Mouse (Mus musculus) gonadal fat pad, adult 2 months (tissue): ENCODE data around the gene Snai1. TPM values are rescaled to one million over a fixed set of nuclear protein-coding genes. Genes with fewer than 3 reads are reported as not detected.
A peak's percentile ranks its signal among the peaks of the same experiment; 100 is the strongest.

ENCODE experiments used
- DNase-seq: peaks from one replicate; pipeline ENCODE4 v3.0.0-alpha.2; 2012; ENCODE audit warnings: low read depth
- polyA plus RNA-seq: library from polyadenylated mRNA; depleted of rRNA; stranded (reverse); fragments of >200 nt; gene quantifications from 2 replicates; pipeline ENCODE4 v1.2.3, GENCODE M21; 2012

The Snai1 gene
- polyA plus RNA-seq, 1 experiment, result 10.0 TPM

GRCm38 (mm10) chr2:167551342-167551920 lies 13.4 kb downstream of the Snai1 start:
- DNase-seq, result no peak

- DNase-seq, result no peak
Observed at GRCm38 (mm10) chr2:167552292-167552691, 14.3 kb downstream of the Snai1 start.

GRCm38 (mm10) chr2:167552927-167553402 lies 15.0 kb downstream of the Snai1 start:
- DNase-seq, result no peak

DNA sequence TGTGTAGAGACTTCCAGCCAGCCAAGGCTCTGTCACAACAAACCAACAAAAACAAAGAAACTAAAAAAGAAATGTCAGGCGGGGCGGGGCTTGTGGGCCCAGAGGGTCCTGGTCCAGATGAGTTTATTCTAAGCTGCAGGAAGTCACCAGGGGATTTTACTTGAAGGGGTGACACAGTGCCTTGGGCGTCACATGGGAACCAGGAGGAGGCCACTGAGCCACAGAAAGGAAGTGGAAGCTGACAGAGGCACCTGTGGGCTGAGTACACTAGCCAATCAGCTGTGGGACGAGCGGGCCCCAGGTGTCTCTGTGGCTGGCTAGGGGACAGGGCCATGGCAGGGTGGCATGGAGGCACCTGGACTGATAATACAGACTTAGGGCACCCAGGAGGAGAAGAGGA lies 17.8 kb downstream of the Snai1 start:
- DNase-seq, result no peak

DNA sequence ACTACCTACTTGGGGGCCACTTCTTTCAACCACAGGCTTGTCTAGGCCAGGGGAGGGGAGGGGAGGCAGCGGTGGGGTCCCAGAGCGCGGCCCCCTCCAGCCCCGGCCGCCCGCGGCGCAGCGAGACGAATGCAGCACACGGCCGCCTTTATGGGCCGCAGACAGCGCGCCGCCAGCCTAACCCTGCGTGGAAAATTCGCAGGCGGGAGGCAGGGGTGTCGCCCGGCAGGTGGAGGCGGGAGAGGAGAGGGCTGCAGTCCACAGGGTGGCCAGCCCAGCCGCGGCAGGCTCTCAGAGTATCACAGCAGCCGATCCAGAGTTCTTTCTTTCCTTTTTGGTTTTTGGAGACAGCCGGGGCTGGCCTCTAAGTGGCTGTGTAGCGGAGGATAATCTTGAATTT lies 21.4 kb downstream of the Snai1 start:
- DNase-seq, result no peak

GRCm38 (mm10) chr2:167562101-167562500 lies 24.1 kb downstream of the Snai1 start:
- DNase-seq, result no peak

- no peak for DNase-seq
Observed at GRCm38 (mm10) chr2:167563035-167563434, 25.0 kb downstream of the Snai1 start.

DNA sequence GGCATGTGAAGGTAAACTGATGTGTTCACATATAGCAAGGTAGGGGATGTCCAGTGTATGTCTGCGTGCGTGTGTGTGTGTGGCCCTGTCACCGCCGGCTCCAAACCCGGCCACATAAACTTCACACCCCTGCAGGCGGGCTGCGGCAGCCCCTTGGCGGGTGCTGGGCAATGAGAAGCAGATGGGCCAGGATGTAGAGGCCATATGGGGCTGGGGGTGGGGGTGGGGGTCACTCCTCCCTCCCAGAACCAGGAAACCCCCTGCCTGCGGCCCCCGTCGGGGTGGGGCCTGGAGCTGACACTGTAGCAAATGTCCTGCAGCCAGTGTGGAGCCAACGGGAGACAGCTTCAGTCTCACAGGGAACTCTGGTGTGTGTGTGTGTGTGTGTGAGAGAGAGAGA lies 25.7 kb downstream of the Snai1 start:
- no peak for DNase-seq

- DNase-seq, result no peak
Observed at GRCm38 (mm10) chr2:167564551-167565311, 26.7 kb downstream of the Snai1 start.

GRCm38 (mm10) chr2:167565312-167565656 lies 27.3 kb downstream of the Snai1 start:
- DNase-seq, result no peak

DNA sequence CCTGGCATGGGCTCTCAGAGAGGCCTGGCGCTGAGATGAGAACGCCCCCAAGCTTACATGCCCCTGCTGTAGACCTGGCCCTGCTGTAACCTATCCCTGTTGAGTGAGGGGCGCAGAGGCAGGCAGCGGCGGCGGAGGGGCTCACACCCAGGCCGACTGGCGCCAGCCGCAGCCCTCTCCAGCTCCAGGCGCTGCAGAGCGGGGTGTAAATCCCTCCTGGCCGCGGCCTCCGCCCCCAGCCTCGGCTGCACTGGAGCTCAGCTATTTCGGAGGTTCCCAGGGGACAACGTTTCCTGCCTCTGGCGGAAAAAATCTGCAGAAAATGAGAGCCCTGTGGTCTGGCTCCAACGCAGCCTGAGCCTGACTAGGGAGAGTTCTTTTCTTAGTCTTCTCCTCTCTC lies 27.7 kb downstream of the Snai1 start:
- DNase-seq, result no peak

GRCm38 (mm10) chr2:167568112-167568511 lies 30.1 kb downstream of the Snai1 start:
- no peak for DNase-seq

DNA sequence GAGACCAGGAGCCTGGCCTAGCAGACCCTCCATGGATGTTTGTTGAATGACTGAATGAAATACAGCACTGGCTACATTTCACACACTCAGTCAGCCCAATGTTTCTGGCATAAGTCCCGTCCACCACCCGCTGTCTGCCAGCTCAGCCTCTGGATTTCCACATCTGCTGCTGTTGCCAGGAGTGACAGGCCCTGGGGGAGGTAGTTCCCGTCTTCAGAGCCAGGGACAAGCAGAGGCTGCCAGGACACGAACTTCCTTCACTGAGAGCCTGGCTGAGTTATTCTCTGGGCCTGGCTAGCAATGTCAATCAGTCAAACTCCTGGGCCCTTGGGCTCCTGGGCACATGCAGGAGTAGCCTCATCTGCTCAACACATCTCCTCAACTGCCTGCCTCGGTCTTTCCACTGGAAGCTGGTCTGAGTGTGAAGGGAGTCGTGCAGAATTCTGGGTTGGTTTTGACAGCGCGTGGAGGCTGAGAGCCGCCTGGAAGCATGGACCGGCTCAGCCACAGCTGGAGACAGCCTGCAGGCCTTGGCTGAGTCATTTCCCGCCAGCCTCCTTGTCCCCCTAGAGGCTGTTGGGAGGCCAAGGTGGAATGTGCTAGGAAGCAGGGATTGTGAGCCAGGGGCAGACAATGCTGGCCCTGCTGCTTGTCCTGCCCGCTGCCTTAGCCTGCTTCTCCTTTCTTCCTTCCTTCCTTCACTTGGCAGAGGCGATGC lies 32.1 kb downstream of the Snai1 start:
- DNase-seq, result peak; percentile 73

DNA sequence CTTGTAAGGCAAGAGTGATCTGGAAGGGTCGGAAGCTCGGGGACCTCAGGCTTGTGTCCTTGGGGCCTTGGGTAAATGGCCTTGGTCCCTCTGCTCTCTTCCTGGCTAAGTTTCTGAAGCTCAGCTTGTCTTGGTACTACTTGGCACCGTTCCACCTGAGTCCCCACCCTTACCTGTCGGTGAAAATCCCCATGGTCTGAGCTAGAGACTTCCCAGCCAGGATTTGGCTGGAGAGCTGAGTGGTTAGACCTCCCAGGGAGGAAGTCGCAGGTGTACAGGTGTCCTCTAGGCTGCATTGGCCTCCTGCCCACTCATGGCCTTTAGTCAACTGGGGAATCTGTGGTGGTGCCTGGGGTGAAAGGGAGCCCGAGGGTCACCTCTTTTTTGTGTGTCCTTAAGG lies 32.8 kb downstream of the Snai1 start:
- DNase-seq, result no peak

GRCm38 (mm10) chr2:167571442-167572220 lies 33.6 kb downstream of the Snai1 start:
- DNase-seq, result no peak

- DNase-seq, result no peak
Observed at GRCm38 (mm10) chr2:167574814-167575213, 36.8 kb downstream of the Snai1 start.

- DNase-seq, result no peak
Observed at GRCm38 (mm10) chr2:167575581-167575980, 37.6 kb downstream of the Snai1 start.

DNA sequence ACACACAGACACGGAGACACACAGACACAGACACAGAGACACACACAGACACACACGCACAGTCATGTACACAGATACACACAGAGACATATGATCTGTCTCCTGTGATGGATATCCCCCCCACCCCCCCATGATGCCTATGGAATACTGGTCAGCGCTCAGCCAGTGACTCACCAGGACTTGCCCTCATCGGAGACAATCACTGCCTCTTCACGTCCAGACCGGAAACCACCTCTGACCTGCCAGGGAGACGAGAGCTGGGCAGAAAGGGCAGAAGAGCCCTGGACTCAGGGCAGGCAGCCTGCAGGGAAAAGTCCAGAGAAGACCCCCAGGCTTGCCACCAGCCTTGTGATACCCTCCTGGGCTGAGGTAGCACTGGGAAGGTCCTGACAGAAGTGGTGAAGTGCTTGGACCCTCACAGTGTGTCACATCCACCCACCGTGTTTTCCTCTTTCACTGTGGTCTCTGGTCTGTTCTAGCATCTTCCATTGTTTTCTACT lies 38.2 kb downstream of the Snai1 start:
- DNase-seq, result no peak

GRCm38 (mm10) chr2:167577186-167577785 lies 39.3 kb downstream of the Snai1 start:
- DNase-seq, result no peak

DNA sequence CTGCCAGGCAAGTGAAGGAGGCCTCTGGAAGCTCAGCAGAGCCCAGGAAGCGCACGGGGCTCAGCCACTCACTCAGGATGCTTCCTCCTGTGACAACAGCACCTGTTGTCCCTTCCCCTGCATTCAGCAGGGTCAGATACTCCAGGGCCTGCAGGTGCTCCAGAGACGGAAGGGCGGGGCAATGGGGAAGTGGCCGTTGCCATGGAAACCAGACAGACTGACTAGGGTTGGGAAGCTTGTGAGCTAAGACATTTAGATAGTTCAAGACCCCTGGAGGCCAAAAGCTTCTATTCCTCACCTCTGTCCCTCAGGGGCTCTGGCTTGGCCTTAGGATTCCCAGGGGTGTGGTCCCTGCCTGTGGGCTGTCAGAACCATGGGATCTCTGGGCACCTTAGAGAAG lies 40.5 kb downstream of the Snai1 start:
- DNase-seq, result no peak

DNA sequence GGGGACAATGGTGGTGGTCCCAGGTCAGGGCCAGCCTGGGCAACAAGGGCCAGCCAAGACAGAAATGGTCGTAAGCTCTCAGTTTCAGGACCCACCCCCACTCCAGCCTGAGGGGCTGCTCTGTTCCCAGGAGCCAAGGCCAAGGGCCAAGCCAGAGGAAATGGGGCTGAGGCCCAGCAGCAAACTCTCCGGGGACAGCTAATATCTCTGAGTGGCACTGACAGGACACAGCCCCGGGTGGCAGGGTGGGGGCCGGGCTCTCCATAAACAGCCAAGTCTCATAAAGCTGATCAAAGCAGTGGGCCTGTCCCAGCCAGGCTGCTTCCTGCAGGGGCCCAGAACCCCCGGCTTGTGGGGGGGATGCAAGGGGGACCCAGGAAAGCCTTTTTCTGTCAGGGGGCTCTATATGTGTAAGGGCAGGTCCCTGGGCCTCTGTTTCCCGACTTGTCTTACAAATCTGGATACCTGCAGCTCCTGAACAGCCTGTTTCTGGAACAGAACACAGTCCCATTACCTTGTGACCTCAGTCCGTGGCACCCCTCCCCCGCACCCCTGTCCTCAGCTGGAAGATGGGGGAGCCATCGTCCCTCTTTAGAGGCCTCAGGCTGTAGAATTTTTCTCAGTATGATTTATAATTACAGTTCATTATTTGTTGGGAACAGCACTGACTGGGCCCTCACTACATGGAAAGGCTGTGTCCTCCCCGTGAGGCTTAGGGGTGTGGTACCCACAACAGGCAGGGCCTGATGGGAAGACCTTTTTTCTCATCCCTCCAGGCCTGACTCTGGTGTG lies 45.4 kb downstream of the Snai1 start:
- no peak for DNase-seq
